Comparison of ENCODE assay signal across 9 mouse cellular contexts in genomic region chr8:3221960-3222635, GRCm38 (mm10). TPM values are rescaled to one million over a fixed set of nuclear protein-coding genes. Genes with fewer than 3 reads are reported as not detected.
DNase-seq lines count a peak whose midpoint lies in the region; ATAC-seq and TF ChIP-seq lines count a peak whose summit lies in the region.
"Had no signal": no experiment of that assay in that cellular context is flagged by ENCODE, and none has a peak within 500 bp of the region (broad histone marks: within the 10 kb centered on the region; RNA-seq: fewer than 3 reads in every experiment).

No protein-coding gene starts in this region.

- H3K9ac ChIP-seq in heart, adult 2 months (ENCODE audit: low read depth, low read length), result no peak overlapping the region
- peak overlapping the region; percentile 83 for H3K9ac ChIP-seq in hindbrain, embryonic 13.5 days
- peak overlapping the region; percentile 76 for H3K9ac ChIP-seq in midbrain, embryonic 12.5 days (replicated peaks)

- H3K27me3 ChIP-seq in heart, adult 2 months (ENCODE audit: control insufficient read depth, insufficient read depth, low read length), result no peaks in the 10 kb centered on the region
- H3K27me3 ChIP-seq in hindbrain, embryonic 13.5 days, result no peaks in the 10 kb centered on the region
- no peaks in the 10 kb centered on the region for H3K27me3 ChIP-seq in midbrain, embryonic 12.5 days

- H3K4me1 ChIP-seq in heart, adult 2 months (ENCODE audit: control insufficient read depth, insufficient read depth, low read length), result peaks cover 22% of the 10 kb centered on the region
- H3K4me1 ChIP-seq in hindbrain, embryonic 13.5 days (replicated peaks), result peaks cover 22% of the 10 kb centered on the region
- H3K4me1 ChIP-seq in midbrain, embryonic 12.5 days, result peaks cover 13% of the 10 kb centered on the region; the same call in 1 of the 2 replicates

- H3K79me2 ChIP-seq in heart, adult 2 months (replicated peaks; ENCODE audit: control insufficient read depth, insufficient read depth, low read length), result no peaks in the 10 kb centered on the region; the same call in 1 of the 2 replicates

- no peak for TF ChIP-seq POLR2A in heart, adult 2 months (IDR thresholded peaks at IDR 0.05; ENCODE audit: insufficient read depth, low read depth, low read length)

- no peaks in the 10 kb centered on the region for H3K9me3 ChIP-seq in hindbrain, embryonic 13.5 days
- H3K9me3 ChIP-seq in midbrain, embryonic 12.5 days, result no peaks in the 10 kb centered on the region

- TF ChIP-seq CTCF in heart, adult 2 months (IDR thresholded peaks at IDR 0.05), result no peak

- 49% methylated on average over 6 of the region's 6 CpGs for WGBS in heart, adult 2 months
- WGBS in hindbrain, embryonic 13.5 days, result 73% methylated on average over 6 of the region's 6 CpGs
- WGBS in midbrain, embryonic 12.5 days, result 80% methylated on average over 6 of the region's 6 CpGs

- H3K27ac ChIP-seq in heart, adult 2 months, result peak overlapping the region; percentile 92
- H3K27ac ChIP-seq in hindbrain, embryonic 13.5 days, result peak overlapping the region; percentile 94
- H3K27ac ChIP-seq in midbrain, embryonic 12.5 days (replicated peaks), result peak overlapping the region; percentile 84; the same call in 1 of the 2 replicates

- H3K4me3 ChIP-seq in heart, adult 2 months, result no peak overlapping the region; the same call in 1 of the 2 replicates
- H3K4me3 ChIP-seq in hindbrain, embryonic 13.5 days, result peak overlapping the region; percentile 58
- H3K4me3 ChIP-seq in midbrain, embryonic 12.5 days, result peak overlapping the region; percentile 55

- intact Hi-C loops in heart, adult 2 months (cut with DNase I), result loop anchor here (5.0 kb wide), 2 partner anchors 35 to 295 kb away; partner anchors contain the start of gene Pnpla6

- ATAC-seq in hindbrain, embryonic 13.5 days (ENCODE audit: low FRiP score), result no peak
- no peak for ATAC-seq in midbrain, embryonic 12.5 days (ENCODE audit: low FRiP score, low read depth)

- DNase-seq in heart, adult 2 months, result no peak
- DNase-seq in heart, adult 11 months, result no peak
- peak; percentile 54 for DNase-seq in NIH3T3 (ENCODE audit: low read depth)
- DNase-seq in T-cell, adult 2 months (ENCODE audit: low spot score), result no peak
- DNase-seq in urinary bladder, postnatal 4 days (ENCODE audit: low spot score in 2 of 2), result no peak
- DNase-seq in right cerebral cortex, postnatal 10 days (ENCODE audit: low spot score in 2 of 2), result no peak
- DNase-seq: left cerebral cortex, postnatal 4 days had no signal

- peaks cover 15% of the 10 kb centered on the region for H3K36me3 ChIP-seq in heart, adult 2 months (ENCODE audit: control insufficient read depth, insufficient read depth, low read length)
- no peaks in the 10 kb centered on the region for H3K36me3 ChIP-seq in hindbrain, embryonic 13.5 days
- no peaks in the 10 kb centered on the region for H3K36me3 ChIP-seq in midbrain, embryonic 12.5 days

- no peak for TF ChIP-seq EP300 in heart, adult 2 months (IDR thresholded peaks at IDR 0.05; ENCODE audit: insufficient read depth, low read depth, low read length)

- peak overlapping the region; percentile 66 for H3K4me2 ChIP-seq in hindbrain, embryonic 13.5 days
- H3K4me2 ChIP-seq in midbrain, embryonic 12.5 days (replicated peaks), result peak overlapping the region; percentile 75

RNA-seq across cellular contexts. Expression of gene Insr, which starts 57.3 kb away (rescaled TPM):
- 100 to 1,000 TPM; 112 to 145 TPM for total RNA-seq in heart, adult 2 months (2021)
- 24.6 and 42.3 TPM in 2 replicates for polyA plus RNA-seq in heart, adult 2 months (2012; rRNA removed)
- polyA plus RNA-seq in hindbrain, embryonic 13.5 days (2015; fragmentation: Nextera tagmentation; extraction: Ambion mirVana), result 54.5 and 56.1 TPM in 2 replicates
- 46.5 and 46.7 TPM in 2 replicates for polyA plus RNA-seq in midbrain, embryonic 12.5 days (2016; fragmentation: Nextera tagmentation; extraction: Ambion mirVana)
